Mouse (Mus musculus): ENCODE measurements at regions not wholly inside any gene's neighbourhood (a gene's known extent, or its start where the extent isn't known, plus 50 kb on each side); places are given as distances from the start of the nearest gene placed in this dataset.
A peak's percentile ranks its signal among the peaks of the same experiment; 100 is the strongest.

DNA sequence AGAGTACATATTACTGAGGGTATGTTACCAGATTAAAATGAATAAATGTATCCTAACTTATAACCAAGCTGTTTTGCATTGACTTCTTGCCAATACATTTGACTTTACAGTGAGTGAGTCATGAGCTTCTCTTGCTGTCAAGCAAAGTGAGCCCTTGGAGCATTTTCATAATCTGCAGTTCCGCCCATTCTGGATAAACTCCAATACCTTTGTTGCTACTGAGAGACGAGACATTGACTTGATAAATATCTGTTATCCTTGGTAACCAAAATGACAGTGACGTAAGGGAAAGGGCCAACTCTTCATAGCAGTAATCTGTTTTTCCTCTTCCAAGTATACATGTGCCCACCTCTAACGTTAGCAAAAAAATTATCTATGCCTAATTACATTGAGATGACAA lies 923.0 kb downstream of the Grm8 start:
- 86% methylated on average over 4 of the region's 4 CpGs for WGBS
- no peak overlapping the region for H3K4me2 ChIP-seq (ENCODE audit: low read depth, low read length, severe bottlenecking)
- no peak overlapping the region for H3K27ac ChIP-seq (ENCODE audit: low read depth, low read length)
- no peak overlapping the region for H3K4me3 ChIP-seq (ENCODE audit: low read depth, low read length)
- no peaks in the 10 kb centered on the region for H3K27me3 ChIP-seq (ENCODE audit: control insufficient read depth, insufficient read depth, low read length)
- no peaks in the 10 kb centered on the region for H3K9me3 ChIP-seq (ENCODE audit: control insufficient read depth, low read length)
- ATAC-seq (replicated peaks; ENCODE audit: low FRiP score) (no peak), DNase-seq (ENCODE audit: low spot score) (no peak)
- H3K4me1 ChIP-seq (replicated peaks; ENCODE audit: control insufficient read depth, insufficient read depth, low read length) = no peaks in the 10 kb centered on the region
- H3K36me3 ChIP-seq (ENCODE audit: control insufficient read depth, insufficient read depth, low read length) = no peaks in the 10 kb centered on the region
- no peak overlapping the region for H3K9ac ChIP-seq (ENCODE audit: low read length)

DNA sequence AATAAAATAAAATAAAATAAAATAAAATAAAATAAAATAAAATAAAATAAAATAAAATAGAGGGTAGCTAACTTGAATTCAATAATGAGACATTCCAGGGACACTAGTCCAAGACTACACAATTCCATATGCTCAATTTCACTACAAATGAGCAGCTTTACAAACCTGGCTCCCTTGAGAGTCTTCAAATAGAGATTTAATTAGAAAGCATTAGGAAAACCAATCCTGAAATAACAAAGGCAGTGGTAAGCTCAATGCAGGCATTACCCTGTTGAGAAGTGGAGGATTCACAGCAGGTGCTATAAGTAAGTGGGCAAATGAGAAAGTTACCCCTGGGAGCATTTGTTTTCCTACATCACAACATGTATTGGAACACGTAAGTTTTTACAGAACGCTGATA lies 973.3 kb downstream of the Grm8 start:
- Histone ChIP-seq H3K27me3 (ENCODE audit: control insufficient read depth, insufficient read depth, low read length) (no peaks in the 10 kb centered on the region), H3K9me3 (ENCODE audit: control insufficient read depth, low read length) (no peaks in the 10 kb centered on the region), H3K4me1 (replicated peaks; ENCODE audit: control insufficient read depth, insufficient read depth, low read length) (no peaks in the 10 kb centered on the region), H3K27ac (ENCODE audit: low read depth, low read length) (no peak overlapping the region), H3K4me2 (ENCODE audit: low read depth, low read length, severe bottlenecking) (no peak overlapping the region), H3K9ac (ENCODE audit: low read length) (no peak overlapping the region), H3K36me3 (ENCODE audit: control insufficient read depth, insufficient read depth, low read length) (no peaks in the 10 kb centered on the region), H3K4me3 (ENCODE audit: low read depth, low read length) (no peak overlapping the region)
- no peak for DNase-seq (ENCODE audit: low spot score)
- peak; percentile 60; the same call in 1 of the 2 replicates for ATAC-seq (replicated peaks; ENCODE audit: low FRiP score)
- 50% methylated on average over 2 of the region's 2 CpGs for WGBS
